Mouse (Mus musculus) thymus, adult 2 months (tissue): ENCODE results near the gene Hscb.
A peak's percentile ranks its signal among the peaks of the same experiment; 100 is the strongest.

ENCODE experiments used
- CTCF ChIP-seq: fragments of 200-500 bp; IDR thresholded peaks from 2 replicates; pipeline ENCODE4 v1.5.1; 2012; ENCODE audit warnings: mild to moderate bottlenecking, control low read depth, low read length, moderate library complexity, borderline replicate concordance; ENCODE audit not compliant: control insufficient read depth, poor library complexity, insufficient read depth; ENCODE audit errors: extremely low read depth
- POLR2A ChIP-seq: fragments of 200-500 bp; IDR thresholded peaks from 2 replicates; pipeline ENCODE4 v1.6.1; 2012; ENCODE audit warnings: mild to moderate bottlenecking, low read length, control low read depth, moderate library complexity; ENCODE audit not compliant: control insufficient read depth, poor library complexity, insufficient read depth; ENCODE audit errors: extremely low read depth

- TF ChIP-seq CTCF (peak; percentile 68; the same call in 1 of the 2 replicates), POLR2A (no peak)
Observed at GRCm38 (mm10) chr5:110788684-110789083, 50.9 kb downstream of the Hscb start.
